Mouse (Mus musculus): ENCODE results near the gene Nf1.

The Nf1 gene

GRCm38 (mm10) chr11:79329585-79329984 is 9.9 kb upstream of the Nf1 start:
- DNase-seq: no peak

DNA sequence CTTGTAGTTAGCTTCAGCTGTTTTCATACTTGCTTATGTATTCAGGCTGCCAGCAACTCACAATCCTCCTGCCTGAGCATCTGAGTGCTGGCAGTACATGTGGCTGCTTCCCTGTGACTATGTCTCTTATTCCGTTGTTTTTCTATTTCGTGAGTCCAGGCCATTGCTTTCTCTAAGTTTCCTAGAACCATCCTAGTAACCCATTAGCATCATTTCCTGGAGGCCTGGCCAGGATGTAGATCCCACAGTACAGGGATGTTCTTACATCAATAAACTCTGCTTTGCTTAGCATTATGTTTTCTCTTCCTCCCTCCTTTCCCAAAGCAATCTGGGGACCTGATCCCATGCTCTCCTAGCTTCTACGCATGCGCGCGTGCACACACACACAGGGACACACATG is 4.4 kb upstream of the Nf1 start:
- no peak for DNase-seq

DNA sequence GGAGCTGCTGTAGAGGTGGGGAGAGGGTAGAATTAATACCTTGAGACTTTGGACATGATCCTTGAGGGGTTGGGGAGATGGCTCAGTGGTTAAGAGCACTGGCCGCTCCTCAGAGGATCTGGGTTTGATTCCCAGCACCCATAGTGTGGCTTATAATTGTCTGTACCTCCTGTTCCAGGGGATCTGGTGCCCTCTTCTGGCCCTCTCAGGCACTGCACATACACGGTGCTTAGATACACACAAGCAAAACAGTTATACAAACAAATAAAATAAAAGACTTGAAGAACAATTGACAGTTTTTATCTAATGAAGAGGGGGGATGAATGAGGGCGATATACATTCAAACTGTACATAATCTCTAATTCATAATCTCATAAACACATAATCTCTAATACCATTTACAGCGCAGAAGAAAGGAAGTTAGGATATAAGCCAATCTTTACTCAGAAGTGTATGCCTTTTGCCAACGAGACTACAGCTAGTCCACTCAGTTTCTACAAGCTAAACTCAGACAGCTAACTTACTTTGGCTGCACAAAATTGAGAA is 2.7 kb upstream of the Nf1 start:
- peak; percentile 41 to 47 for DNase-seq

DNA sequence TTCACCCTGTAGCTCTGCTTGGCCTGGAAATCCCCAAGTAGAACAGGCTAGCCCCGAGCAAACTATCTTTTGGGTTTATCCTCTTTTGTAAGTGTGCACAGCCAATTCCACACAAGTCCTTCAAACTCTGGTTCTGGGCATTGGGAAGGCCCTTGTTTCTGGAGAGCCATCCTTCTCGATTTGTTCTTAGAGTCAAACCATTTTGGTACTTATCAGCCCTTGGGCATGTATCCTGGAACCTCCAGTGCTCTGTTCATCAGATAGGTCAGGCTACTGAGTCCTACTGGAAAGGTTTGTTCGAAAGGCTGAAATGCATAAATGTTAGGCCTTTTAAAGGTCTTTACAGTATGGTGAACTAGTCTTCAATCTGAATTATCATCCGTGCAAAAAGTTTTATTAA is 872 bp upstream of the Nf1 start:
- no peak for DNase-seq

DNA sequence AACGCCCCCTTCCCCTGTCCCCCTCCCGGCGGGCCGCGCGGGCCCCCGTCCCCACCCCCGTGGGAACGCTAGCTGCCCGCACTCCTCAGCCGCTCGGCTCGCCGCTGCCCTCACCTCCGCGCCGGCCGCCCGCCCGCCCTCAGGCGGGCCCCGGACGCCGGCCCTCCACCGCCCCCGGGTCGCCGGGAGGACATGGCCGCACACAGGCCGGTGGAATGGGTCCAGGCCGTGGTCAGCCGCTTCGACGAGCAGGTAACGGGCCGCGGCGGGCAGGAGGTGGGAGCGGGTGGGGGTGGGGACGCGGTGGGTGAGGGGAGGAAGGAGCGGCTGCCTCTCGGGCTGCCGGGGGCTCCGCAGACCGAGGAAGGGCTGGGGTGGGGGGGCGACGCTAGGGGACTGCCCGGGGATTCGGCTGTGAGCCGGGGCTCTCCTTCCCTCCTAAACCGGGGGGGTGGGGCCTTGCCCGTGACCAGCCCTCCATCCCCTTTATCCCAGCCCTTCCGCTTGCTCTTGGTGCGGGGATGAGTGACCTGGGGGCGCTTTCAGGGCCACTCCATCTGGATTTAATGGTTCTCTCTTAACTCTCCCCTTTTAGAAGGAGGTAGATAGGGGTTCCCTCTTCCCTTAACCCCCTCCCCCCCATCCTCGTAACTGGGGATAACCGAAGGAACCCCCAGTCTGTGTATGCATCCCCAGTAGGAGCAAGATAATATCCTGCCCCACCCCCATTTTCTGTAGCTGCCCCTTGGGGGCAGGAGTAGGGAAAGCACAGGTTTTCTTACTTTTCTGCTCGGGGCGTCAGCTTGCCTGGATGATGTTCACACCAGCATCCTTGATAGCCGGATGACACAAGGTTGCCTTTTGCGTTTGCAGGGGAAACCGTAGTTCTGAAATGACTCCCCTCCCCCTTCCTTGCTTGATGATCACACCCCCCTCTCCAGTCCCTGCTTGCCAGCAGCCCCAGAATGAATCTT is 602 bp downstream of the Nf1 start:
- peak; percentile 29 to 67 for DNase-seq

DNA sequence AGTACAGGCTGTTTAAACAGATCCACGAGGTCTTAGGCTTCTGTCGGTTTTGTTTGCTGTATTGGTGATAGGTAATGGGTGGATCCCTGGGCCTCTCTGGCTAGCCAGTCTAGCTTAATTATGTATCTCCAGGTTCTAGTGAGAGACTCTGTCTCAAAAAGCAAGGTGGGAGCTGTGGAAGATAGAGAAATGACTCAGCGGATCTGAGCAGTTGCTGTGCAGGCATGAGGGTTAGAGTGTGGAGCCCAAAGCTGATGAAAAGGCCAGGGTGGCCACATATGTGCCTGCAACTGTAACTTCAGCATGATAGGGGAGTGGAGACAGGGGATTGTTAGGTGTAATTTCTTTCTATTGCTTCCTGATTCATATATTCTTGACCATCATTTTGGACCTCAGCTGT is 17.5 kb downstream of the Nf1 start:
- DNase-seq: no peak

DNA sequence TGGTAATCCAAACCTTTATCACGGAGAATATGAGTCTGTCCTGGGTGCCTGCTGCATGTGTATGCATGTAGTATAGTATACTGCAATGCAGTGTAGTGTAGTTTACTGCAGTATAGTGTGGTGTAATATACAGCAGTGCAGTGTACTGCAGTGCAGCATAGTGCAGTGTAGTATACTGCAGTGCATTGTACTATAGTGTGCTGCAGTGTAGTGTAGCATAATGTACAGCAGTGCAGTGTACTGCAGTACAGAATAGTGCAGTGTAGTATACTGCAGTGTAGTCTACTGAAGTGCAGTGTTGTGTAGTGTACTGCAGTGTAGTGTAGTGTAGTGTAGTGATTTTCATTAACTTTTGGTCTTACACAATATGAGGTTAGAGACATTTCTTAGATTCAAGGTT is 17.9 kb downstream of the Nf1 start:
- no peak for DNase-seq

DNA sequence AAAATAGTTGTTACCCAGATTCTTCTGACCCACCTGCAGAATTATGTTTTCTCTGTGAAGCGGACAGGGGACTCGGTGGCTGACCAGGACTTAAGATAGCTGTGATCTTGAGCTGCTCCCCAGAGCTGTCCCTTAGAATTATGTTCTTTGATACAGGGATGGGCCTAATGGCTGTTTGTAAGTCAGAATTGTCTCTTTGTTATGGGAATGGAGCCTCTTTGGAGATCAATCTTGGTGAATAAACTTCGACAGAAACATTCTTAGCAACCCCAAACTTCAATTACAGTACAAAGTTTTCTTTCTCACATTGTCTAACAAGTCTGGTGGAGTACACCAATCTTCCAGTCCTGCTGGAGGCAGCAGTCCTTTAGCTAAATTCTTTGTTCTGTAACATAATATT is 25.5 kb downstream of the Nf1 start:
- no peak for DNase-seq

GRCm38 (mm10) chr11:79366284-79366683 is 26.8 kb downstream of the Nf1 start:
- DNase-seq: no peak

GRCm38 (mm10) chr11:79373031-79373430 is 33.5 kb downstream of the Nf1 start:
- peak in 1 of 2 experiments; percentile 10 for DNase-seq

DNA sequence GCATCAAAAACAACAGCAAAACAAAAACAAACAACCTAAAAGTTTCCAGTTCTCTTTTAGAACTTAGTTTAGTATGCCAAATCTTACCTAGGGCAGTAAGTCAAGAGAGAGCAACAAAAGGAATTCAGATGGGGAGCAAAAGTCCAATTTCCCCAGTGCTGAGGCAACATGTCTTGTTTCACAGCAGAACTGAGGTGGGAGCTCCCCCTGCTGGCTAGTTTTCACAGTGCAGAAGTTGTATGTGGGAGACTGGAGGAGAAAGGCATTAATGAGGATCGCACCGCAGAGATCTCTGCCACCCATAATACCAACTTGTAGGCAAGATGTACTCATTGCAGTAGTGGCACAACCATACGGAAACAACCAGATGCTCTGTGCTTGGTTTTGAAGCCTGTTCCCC is 58.8 kb downstream of the Nf1 start:
- DNase-seq: peak; percentile 88 to 97

DNA sequence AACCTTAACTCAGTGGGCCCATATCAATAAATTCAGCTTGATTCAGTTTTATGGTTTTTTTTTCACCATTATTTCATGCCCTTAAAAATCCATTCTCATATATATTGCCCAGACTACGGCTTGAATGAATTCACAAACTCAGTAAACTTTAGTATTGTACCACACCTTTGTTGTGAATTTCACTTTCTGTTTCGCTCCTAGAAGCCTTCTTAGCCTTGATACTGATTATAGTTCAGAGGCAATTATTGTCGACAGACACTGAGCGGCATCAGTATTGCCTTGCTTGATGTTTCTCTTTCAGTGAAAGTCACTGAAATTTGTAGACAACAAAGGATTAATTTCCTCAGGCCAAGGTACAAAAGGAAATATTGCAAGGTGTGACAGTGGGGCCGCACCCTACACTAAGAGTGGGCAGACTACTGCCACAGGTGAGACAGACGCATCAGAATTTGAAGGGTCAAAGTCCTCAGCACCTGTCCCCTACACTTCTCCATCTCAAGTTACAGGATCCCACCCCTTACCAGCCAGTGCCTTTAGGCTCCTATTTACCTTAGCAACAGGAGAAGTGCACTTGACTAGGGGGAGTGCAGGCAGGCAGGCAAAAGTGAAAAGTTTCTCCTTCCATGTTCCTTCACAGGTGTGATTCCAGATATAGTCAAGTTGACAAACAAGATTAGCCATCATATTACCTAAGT is 64.3 kb downstream of the Nf1 start:
- no peak for DNase-seq

- DNase-seq: no peak
Observed at GRCm38 (mm10) chr11:79413761-79414513, 74.4 kb downstream of the Nf1 start.

- DNase-seq: no peak
Observed at GRCm38 (mm10) chr11:79422496-79422895, 83.0 kb downstream of the Nf1 start.

DNA sequence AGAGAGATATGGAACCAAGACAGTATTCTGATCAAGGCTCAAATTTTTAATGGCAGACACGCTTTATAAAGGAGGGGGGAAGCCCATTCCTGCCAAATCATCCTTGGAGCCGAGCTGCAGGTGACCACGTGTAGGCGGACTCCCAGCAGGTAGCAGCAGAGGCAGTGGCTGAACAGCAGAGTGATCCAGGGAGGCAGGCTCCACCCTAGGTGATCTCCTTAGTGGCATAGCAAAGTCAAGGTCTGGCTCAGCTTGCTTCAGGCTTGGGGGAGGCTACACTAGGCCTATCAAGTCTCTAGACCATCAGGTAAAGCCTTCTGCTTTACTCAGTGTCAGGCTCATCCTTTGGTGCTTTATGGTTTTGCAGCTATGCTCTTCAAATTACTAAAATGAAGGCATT is 87.1 kb downstream of the Nf1 start:
- DNase-seq: no peak

DNA sequence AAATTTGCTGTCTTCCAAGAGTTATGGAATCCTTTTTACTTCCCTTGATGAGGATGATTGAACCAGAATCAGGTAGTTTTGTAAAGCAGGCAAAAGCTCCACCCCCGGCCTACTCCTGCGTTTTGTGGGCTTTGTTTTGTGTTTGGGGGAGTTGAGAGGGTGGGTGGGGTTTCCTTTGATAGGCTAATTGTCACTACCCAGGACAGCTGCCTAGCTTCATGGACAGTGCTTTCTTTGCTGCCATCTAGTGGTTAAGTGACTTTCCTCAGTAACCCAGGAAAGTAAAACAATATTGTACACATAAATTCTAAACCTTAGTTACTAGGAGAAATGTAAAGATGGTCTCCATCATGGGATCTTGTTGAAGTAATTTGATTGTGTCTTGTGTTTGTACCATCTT is 88.1 kb downstream of the Nf1 start:
- DNase-seq: peak in 1 of 2 experiments; percentile 38

GRCm38 (mm10) chr11:79435252-79435651 is 95.8 kb downstream of the Nf1 start:
- no peak for DNase-seq

GRCm38 (mm10) chr11:79448361-79448760 is 108.9 kb downstream of the Nf1 start:
- peak in 1 of 2 experiments; percentile 42 for DNase-seq

DNA sequence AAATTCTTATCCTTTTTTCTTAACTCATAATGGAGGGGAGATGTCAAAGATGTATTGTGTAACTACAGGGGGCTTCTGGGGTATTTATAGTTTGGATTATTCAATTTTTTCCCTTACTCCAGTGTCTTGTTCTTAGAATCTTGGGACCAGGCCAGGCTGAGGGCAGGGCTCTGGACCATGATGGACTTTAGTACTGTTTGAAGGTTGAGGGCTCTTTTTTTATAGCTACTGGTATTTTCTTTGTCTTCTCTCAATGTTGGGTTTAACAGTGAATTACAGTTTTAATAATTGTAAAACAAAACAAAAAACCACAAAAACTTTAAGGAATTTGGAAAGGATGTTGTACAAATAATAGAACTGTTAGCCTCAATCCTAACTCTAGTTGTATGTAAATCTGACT is 113.5 kb downstream of the Nf1 start:
- DNase-seq: peak; percentile 77 to 84

- DNase-seq: no peak
Observed at GRCm38 (mm10) chr11:79457928-79458327, 118.4 kb downstream of the Nf1 start.

GRCm38 (mm10) chr11:79459846-79460245 is 120.4 kb downstream of the Nf1 start:
- DNase-seq: no peak

GRCm38 (mm10) chr11:79460756-79461450 is 121.4 kb downstream of the Nf1 start:
- DNase-seq: no peak

Measured in kidney, postnatal 25 days (tissue).